Mouse (Mus musculus): Measurements from ENCODE around the gene Rsph1.

Rsph1 gene

GRCm38 (mm10) chr17:31254463-31254931, 22.7 kb downstream of the Rsph1 start:
- peak; percentile 59 for DNase-seq (ENCODE audit: low spot score)

- no peak for DNase-seq (ENCODE audit: low spot score)
Measured at GRCm38 (mm10) chr17:31253951-31254350, 23.2 kb downstream of the Rsph1 start.

GRCm38 (mm10) chr17:31247144-31247543, 30.0 kb downstream of the Rsph1 start:
- no peak for DNase-seq (ENCODE audit: low spot score)

- no peak for DNase-seq (ENCODE audit: low spot score)
Measured at GRCm38 (mm10) chr17:31245321-31245720, 31.9 kb downstream of the Rsph1 start.

- no peak for DNase-seq (ENCODE audit: low spot score)
Measured at GRCm38 (mm10) chr17:31242764-31243163, 34.4 kb downstream of the Rsph1 start.

- DNase-seq (ENCODE audit: low spot score) = no peak
Measured at GRCm38 (mm10) chr17:31241156-31241555, 36.0 kb downstream of the Rsph1 start.

GRCm38 (mm10) chr17:31238234-31239020, 38.8 kb downstream of the Rsph1 start:
- DNase-seq (ENCODE audit: low spot score) = no peak

GRCm38 (mm10) chr17:31235915-31236314, 41.3 kb downstream of the Rsph1 start:
- no peak for DNase-seq (ENCODE audit: low spot score)

GRCm38 (mm10) chr17:31232251-31233010, 44.8 kb downstream of the Rsph1 start:
- DNase-seq (ENCODE audit: low spot score) = no peak

GRCm38 (mm10) chr17:31231780-31232179, 45.4 kb downstream of the Rsph1 start:
- DNase-seq (ENCODE audit: low spot score) = no peak

GRCm38 (mm10) chr17:31226931-31227330, 50.3 kb downstream of the Rsph1 start:
- no peak for DNase-seq (ENCODE audit: low spot score)

GRCm38 (mm10) chr17:31226368-31226767, 50.8 kb downstream of the Rsph1 start:
- DNase-seq (ENCODE audit: low spot score) = no peak

GRCm38 (mm10) chr17:31224591-31224990, 52.6 kb downstream of the Rsph1 start:
- no peak for DNase-seq (ENCODE audit: low spot score)

GRCm38 (mm10) chr17:31223835-31224234, 53.3 kb downstream of the Rsph1 start:
- DNase-seq (ENCODE audit: low spot score) = no peak

- no peak for DNase-seq (ENCODE audit: low spot score)
Measured at GRCm38 (mm10) chr17:31222810-31223310, 54.3 kb downstream of the Rsph1 start.

- no peak for DNase-seq (ENCODE audit: low spot score)
Measured at GRCm38 (mm10) chr17:31216068-31216955, 60.9 kb downstream of the Rsph1 start.

GRCm38 (mm10) chr17:31211881-31212280, 65.3 kb downstream of the Rsph1 start:
- no peak for DNase-seq (ENCODE audit: low spot score)

GRCm38 (mm10) chr17:31210299-31210698, 66.9 kb downstream of the Rsph1 start:
- DNase-seq (ENCODE audit: low spot score) = no peak

GRCm38 (mm10) chr17:31209376-31209930, 67.7 kb downstream of the Rsph1 start:
- no peak for DNase-seq (ENCODE audit: low spot score)

- no peak for DNase-seq (ENCODE audit: low spot score)
Measured at GRCm38 (mm10) chr17:31208654-31209053, 68.5 kb downstream of the Rsph1 start.

- no peak for DNase-seq (ENCODE audit: low spot score)
Measured at GRCm38 (mm10) chr17:31207771-31208334, 69.3 kb downstream of the Rsph1 start, which contains the start of gene Ubash3a. Gene Ubash3a, plus strand, starts transcription at chr17:31207873.
